ENCODE assay signal across 19 mouse cellular contexts in genomic region chr6:99173902-99174210, GRCm38 (mm10).
DNase-seq lines count a peak whose midpoint lies in the region; ATAC-seq lines count a peak whose summit lies in the region.
"Had no signal": no experiment of that assay in that cellular context is flagged by ENCODE, and none has a peak within 500 bp of the region (broad histone marks: within the 10 kb centered on the region; RNA-seq: fewer than 3 reads in every experiment).

No protein-coding gene starts in this region.

- no peak for ATAC-seq in heart, embryonic 12.5 days (ENCODE audit: insufficient number of reproducible peaks, low FRiP score)
- no peak for ATAC-seq in midbrain, embryonic 11.5 days (ENCODE audit: low FRiP score)
- no peak for ATAC-seq in midbrain, embryonic 14.5 days (ENCODE audit: low FRiP score, low TSS enrichment)
- ATAC-seq: forebrain, postnatal 0 days; Patski had no signal

- peak overlapping the region; percentile 50; the same call in 1 of the 2 replicates for H3K4me2 ChIP-seq in heart, embryonic 12.5 days
- no peak overlapping the region for H3K4me2 ChIP-seq in midbrain, embryonic 11.5 days
- H3K4me2 ChIP-seq in midbrain, embryonic 14.5 days (ENCODE audit: low read length): no peak overlapping the region
- H3K4me2 ChIP-seq: embryonic facial prominence, embryonic 12.5 days; hindbrain, embryonic 12.5 days; midbrain, embryonic 12.5 days had no signal

- no peaks in the 10 kb centered on the region for H3K9me3 ChIP-seq in heart, embryonic 12.5 days (replicated peaks)
- H3K9me3 ChIP-seq in midbrain, embryonic 11.5 days (ENCODE audit: control insufficient read depth, low read length): no peaks in the 10 kb centered on the region
- no peaks in the 10 kb centered on the region for H3K9me3 ChIP-seq in midbrain, embryonic 14.5 days (ENCODE audit: control insufficient read depth, low read length)
- H3K9me3 ChIP-seq: embryonic facial prominence, embryonic 12.5 days; hindbrain, embryonic 12.5 days; midbrain, embryonic 12.5 days had no signal

- DNase-seq in heart, adult 9 months (ENCODE audit: low spot score in 2 of 2): no peak
- peak; percentile 51 for DNase-seq in midbrain, embryonic 11.5 days (ENCODE audit: low spot score, missing footprints)
- DNase-seq in midbrain, embryonic 14.5 days: no peak
- DNase-seq in lung, postnatal 25 days (ENCODE audit: low spot score): peak; percentile 25
- no peak for DNase-seq in cerebellum, postnatal 10 days
- DNase-seq in right cerebral cortex, postnatal 4 days: no peak
- no peak for DNase-seq in ovary, postnatal 36 days (ENCODE audit: low spot score)
- DNase-seq: cerebellum, adult 11 months; forebrain, postnatal 0 days; heart, adult 18-20 months; kidney, adult 11 months; kidney, postnatal 4 days had no signal

- H3K4me3 ChIP-seq in heart, embryonic 12.5 days: no peak overlapping the region
- no peak overlapping the region for H3K4me3 ChIP-seq in midbrain, embryonic 11.5 days (ENCODE audit: low read depth, low read length)
- H3K4me3 ChIP-seq in midbrain, embryonic 14.5 days (replicated peaks; ENCODE audit: low read depth, low read length): no peak overlapping the region
- H3K4me3 ChIP-seq: embryonic facial prominence, embryonic 12.5 days; hindbrain, embryonic 12.5 days; midbrain, embryonic 12.5 days; myocyte had no signal

- H3K36me3 ChIP-seq in heart, embryonic 12.5 days: no peaks in the 10 kb centered on the region
- no peaks in the 10 kb centered on the region for H3K36me3 ChIP-seq in midbrain, embryonic 11.5 days (ENCODE audit: control insufficient read depth, insufficient read depth, low read length)
- H3K36me3 ChIP-seq in midbrain, embryonic 14.5 days (ENCODE audit: control insufficient read depth, insufficient read depth, low read length): no peaks in the 10 kb centered on the region
- H3K36me3 ChIP-seq: embryonic facial prominence, embryonic 12.5 days; hindbrain, embryonic 12.5 days; midbrain, embryonic 12.5 days had no signal

- no peak overlapping the region for H3K9ac ChIP-seq in heart, embryonic 12.5 days
- no peak overlapping the region for H3K9ac ChIP-seq in midbrain, embryonic 11.5 days (ENCODE audit: low read length)
- H3K9ac ChIP-seq in midbrain, embryonic 14.5 days (replicated peaks; ENCODE audit: low read length): no peak overlapping the region
- H3K9ac ChIP-seq: embryonic facial prominence, embryonic 12.5 days; forebrain, postnatal 0 days; hindbrain, embryonic 12.5 days; liver, embryonic 14.5 days; midbrain, embryonic 12.5 days had no signal

- WGBS in heart, embryonic 12.5 days: 56% methylated on average over 2 of the region's 2 CpGs
- WGBS in midbrain, embryonic 11.5 days: 73% methylated on average over 2 of the region's 2 CpGs
- 82% methylated on average over 2 of the region's 2 CpGs for WGBS in midbrain, embryonic 14.5 days

- peaks cover 53% of the 10 kb centered on the region for H3K4me1 ChIP-seq in heart, embryonic 12.5 days (replicated peaks)
- no peaks in the 10 kb centered on the region for H3K4me1 ChIP-seq in midbrain, embryonic 11.5 days (ENCODE audit: control insufficient read depth, insufficient read depth, low read length)
- H3K4me1 ChIP-seq in midbrain, embryonic 14.5 days (ENCODE audit: control insufficient read depth, insufficient read depth, low read length): no peaks in the 10 kb centered on the region
- H3K4me1 ChIP-seq: hindbrain, embryonic 12.5 days had no signal

- H3K27me3 ChIP-seq in heart, embryonic 12.5 days (replicated peaks): no peaks in the 10 kb centered on the region
- H3K27me3 ChIP-seq in midbrain, embryonic 11.5 days (ENCODE audit: control insufficient read depth, insufficient read depth, low read length): no peaks in the 10 kb centered on the region
- no peaks in the 10 kb centered on the region for H3K27me3 ChIP-seq in midbrain, embryonic 14.5 days (ENCODE audit: control insufficient read depth, insufficient read depth, low read length)
- H3K27me3 ChIP-seq: embryonic facial prominence, embryonic 12.5 days; hindbrain, embryonic 12.5 days; midbrain, embryonic 12.5 days; Patski had no signal

- H3K27ac ChIP-seq in heart, embryonic 12.5 days (ENCODE audit: poor library complexity, severe bottlenecking): peak overlapping the region; percentile 65
- H3K27ac ChIP-seq in midbrain, embryonic 11.5 days (ENCODE audit: low read depth, low read length): no peak overlapping the region
- H3K27ac ChIP-seq in midbrain, embryonic 14.5 days (replicated peaks; ENCODE audit: low read depth, low read length): no peak overlapping the region
- H3K27ac ChIP-seq: embryonic facial prominence, embryonic 12.5 days; hindbrain, embryonic 12.5 days; liver, embryonic 14.5 days; midbrain, embryonic 12.5 days had no signal

Comparison
In these comparisons a context has a peak if more than half of its experiments do, and no peak if none do; other contexts are left out.
1. DNase-seq: peak in midbrain, embryonic 11.5 days (single experiment) and lung, postnatal 25 days (single experiment); none in heart, adult 9 months (0 of 2), midbrain, embryonic 14.5 days (single experiment), cerebellum, postnatal 10 days (0 of 2), right cerebral cortex, postnatal 4 days (single experiment) and ovary, postnatal 36 days (single experiment).